Mouse (Mus musculus) B cell, adult 62 days (primary cell): ENCODE measurements around the gene Wnt3. TPM values are rescaled to one million over a fixed set of nuclear protein-coding genes. Genes with fewer than 3 reads are reported as not detected.

Experiments used
- total RNA-seq: library from RNA; stranded (reverse); gene quantifications from 4 replicates; pipeline ENCODE4 v1.2.4, GENCODE M21; 2023

Wnt3 gene
- total RNA-seq = not detected in 4 replicates

DNA sequence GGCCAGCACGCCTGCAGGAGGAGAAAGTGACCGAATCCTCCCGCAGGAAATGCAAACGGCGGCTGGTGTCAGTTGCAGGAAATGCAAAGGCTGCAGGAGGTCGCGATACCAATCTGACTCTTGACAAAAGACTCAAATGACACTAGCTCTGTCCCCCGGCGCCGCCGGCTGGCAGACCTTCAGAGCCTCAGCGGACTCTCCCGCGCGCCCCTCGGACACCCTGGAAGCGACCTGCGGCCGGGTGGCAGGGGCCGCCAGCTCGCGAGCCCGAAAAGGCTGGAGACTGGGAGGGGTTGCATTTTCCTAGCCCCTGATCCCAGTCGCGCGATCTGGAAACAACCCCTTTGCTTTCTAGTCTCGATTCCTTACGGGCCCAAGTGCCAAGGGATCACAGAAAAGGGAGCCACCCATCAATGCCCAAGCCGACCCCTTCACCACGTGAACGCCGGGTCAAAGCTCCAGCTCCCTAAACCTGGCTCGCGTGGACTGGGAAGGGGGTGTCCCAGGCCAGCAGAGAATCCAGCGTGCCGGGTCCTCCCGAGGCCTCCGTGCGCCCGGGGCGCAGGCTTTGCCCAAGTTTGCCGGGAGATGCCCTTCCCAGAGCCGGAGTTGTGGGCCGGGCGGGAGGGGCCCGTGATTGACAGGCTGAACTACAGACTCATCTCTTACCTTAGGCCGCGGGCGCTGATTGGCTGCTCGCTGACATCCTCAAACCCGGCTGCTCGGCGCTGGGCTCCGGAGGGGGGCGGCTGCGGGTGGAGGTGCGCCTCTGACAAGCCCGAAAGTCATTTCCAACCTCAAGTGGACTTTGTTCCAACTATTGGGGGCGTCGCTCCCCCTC is at the start of gene Wnt3:
Gene Wnt3 (plus strand): TSS at position 764 of the 841 bp plus-strand sequence.

DNA sequence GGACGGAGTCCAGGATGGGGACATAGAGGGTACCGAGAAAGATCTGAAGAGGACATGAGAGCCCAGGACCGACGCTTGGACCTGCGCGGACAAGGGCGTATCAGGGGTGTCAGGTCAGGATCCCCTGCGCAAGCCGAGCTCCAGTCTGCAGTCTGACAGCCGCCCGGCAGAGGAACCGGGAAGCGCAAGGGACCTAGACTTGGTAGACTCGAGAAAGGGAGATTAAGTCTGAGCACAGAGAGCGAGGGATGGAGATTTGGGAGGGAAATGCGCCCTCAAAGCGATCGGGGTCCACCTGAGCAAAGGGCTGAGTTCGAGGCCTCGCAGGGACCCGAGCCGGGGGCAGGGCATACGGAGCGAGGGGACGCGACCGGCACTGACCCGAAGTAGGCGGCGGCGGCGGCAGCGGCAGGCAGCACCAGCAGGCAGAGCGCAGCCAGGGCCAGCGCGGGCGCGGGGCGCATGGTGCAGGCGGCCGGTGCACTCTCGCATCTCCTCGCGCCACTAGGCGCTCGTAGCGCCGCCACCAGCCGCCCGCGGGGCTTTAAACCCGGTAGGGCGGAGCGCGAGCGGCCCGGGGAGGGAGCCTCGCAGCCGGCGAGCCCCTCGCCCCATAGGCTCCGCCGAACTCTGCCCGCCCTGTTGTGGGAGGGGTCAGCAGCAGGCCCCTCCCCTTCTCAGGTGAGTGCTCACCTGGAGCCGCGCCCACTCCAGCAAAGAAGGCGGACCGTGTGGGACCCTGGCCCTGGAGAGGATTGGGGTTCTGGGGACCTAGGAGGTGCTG is 24.5 kb upstream of the Wnt3 start, which contains the start of gene Wnt9b:
Gene Wnt9b (minus strand): TSS at position 516 of the 784 bp plus-strand sequence.

Other genes starting within 250 kb of the Wnt3 start
- gene Gm884, start 153.0 kb upstream of the Wnt3 start, total RNA-seq = not detected in 4 replicates
- gene Lyzl6, start 135.3 kb upstream of the Wnt3 start, total RNA-seq = not detected in 4 replicates
- gene Rprml, start 124.6 kb upstream of the Wnt3 start, total RNA-seq = not detected in 4 replicates
- gene Gosr2, start 76.3 kb upstream of the Wnt3 start, total RNA-seq = 60.1 to 72.8 TPM (median 66.0 TPM) in 4 replicates
- not detected in 4 replicates for gene Wnt9b, start 24.3 kb upstream of the Wnt3 start, total RNA-seq
- gene Nsf, start 179.9 kb downstream of the Wnt3 start, total RNA-seq = 147 to 170 TPM (median 158 TPM) in 4 replicates
- 34.6 to 43.8 TPM (median 36.1 TPM) in 4 replicates for gene Arf2, start 192.6 kb downstream of the Wnt3 start, total RNA-seq